In genomic region chr1:153665066-153665715, GRCm38 (mm10) we compare ENCODE assay signal across 8 mouse cellular contexts. TPM values are rescaled to one million over a fixed set of nuclear protein-coding genes. Genes with fewer than 3 reads are reported as not detected.
DNase-seq lines count a peak whose midpoint lies in the region; ATAC-seq lines count a peak whose summit lies in the region.

No protein-coding gene starts in this region.

- no peaks in the 10 kb centered on the region for H3K9me3 ChIP-seq in hindbrain, embryonic 12.5 days (replicated peaks)
- no peaks in the 10 kb centered on the region for H3K9me3 ChIP-seq in midbrain, embryonic 15.5 days

- ATAC-seq in hindbrain, embryonic 12.5 days (ENCODE audit: low FRiP score) = peak; percentile 79
- ATAC-seq in midbrain, embryonic 15.5 days (replicated peaks) = peak; percentile 75
- no peak for ATAC-seq in erythroblast, adult 5-6 weeks (replicated peaks; ENCODE audit: low FRiP score, poor library complexity, severe bottlenecking)

- peak overlapping the region; percentile 33; the same call in 1 of the 2 replicates for H3K9ac ChIP-seq in hindbrain, embryonic 12.5 days
- peak overlapping the region; percentile 32 for H3K9ac ChIP-seq in midbrain, embryonic 15.5 days

- peak overlapping the region; percentile 42 for H3K4me2 ChIP-seq in hindbrain, embryonic 12.5 days (replicated peaks)
- H3K4me2 ChIP-seq in midbrain, embryonic 15.5 days = peak overlapping the region; percentile 49

- H3K36me3 ChIP-seq in hindbrain, embryonic 12.5 days = no peaks in the 10 kb centered on the region
- no peaks in the 10 kb centered on the region for H3K36me3 ChIP-seq in midbrain, embryonic 15.5 days (replicated peaks)

- H3K27ac ChIP-seq in hindbrain, embryonic 12.5 days = peak overlapping the region; percentile 88
- peak overlapping the region; percentile 84 for H3K27ac ChIP-seq in midbrain, embryonic 15.5 days

- peaks cover 72% of the 10 kb centered on the region for H3K4me1 ChIP-seq in hindbrain, embryonic 12.5 days
- peaks cover 80% of the 10 kb centered on the region for H3K4me1 ChIP-seq in midbrain, embryonic 15.5 days

- H3K4me3 ChIP-seq in hindbrain, embryonic 12.5 days = peak overlapping the region; percentile 16
- peak overlapping the region; percentile 25 for H3K4me3 ChIP-seq in midbrain, embryonic 15.5 days

- WGBS in hindbrain, embryonic 12.5 days = 2% methylated on average over 10 of the region's 10 CpGs
- 3% methylated on average over 10 of the region's 10 CpGs for WGBS in midbrain, embryonic 15.5 days

- DNase-seq in kidney, postnatal 4 days = peak; percentile 49 to 62
- DNase-seq in kidney, postnatal 36 days = no peak
- DNase-seq in cerebellum, postnatal 36 days = peak; percentile 90
- no peak for DNase-seq in adrenal gland, postnatal 10 days
- no peak for DNase-seq in c-Kit-positive CD71-positive TER-119-positive erythroid progenitor cells, embryonic 14.5 days (ENCODE audit: low spot score)

- H3K27me3 ChIP-seq in hindbrain, embryonic 12.5 days = peaks cover 8% of the 10 kb centered on the region; the same call in 1 of the 2 replicates
- H3K27me3 ChIP-seq in midbrain, embryonic 15.5 days (replicated peaks) = no peaks in the 10 kb centered on the region

RNA-seq across cellular contexts. Expression of gene Rgs8, which starts 12.4 kb away (rescaled TPM):
- polyA plus RNA-seq in hindbrain, embryonic 12.5 days (2016; fragmentation: Nextera tagmentation; extraction: Ambion mirVana) = 18.3 and 18.6 TPM in 2 replicates
- polyA plus RNA-seq in midbrain, embryonic 15.5 days (2015; fragmentation: Nextera tagmentation; extraction: Ambion mirVana) = 42.0 and 46.9 TPM in 2 replicates
- total RNA-seq in erythroblast, adult 5-6 weeks (2015; ENCODE audit: low replicate concordance) = not detected in 2 replicates
- not detected in 2 replicates for total RNA-seq in erythroblast, adult 5-6 weeks (2017; ENCODE audit: low replicate concordance)
- under 1 TPM; 0.57 to 0.61 TPM for total RNA-seq in adrenal gland, postnatal 10 days (2021)

Comparison
In these comparisons a context has a peak if more than half of its experiments do, and no peak if none do; other contexts are left out.
1. DNase-seq: peak in kidney, postnatal 4 days (2 of 2) and cerebellum, postnatal 36 days (2 of 2); none in kidney, postnatal 36 days (0 of 2), adrenal gland, postnatal 10 days (single experiment) and c-Kit-positive CD71-positive TER-119-positive erythroid progenitor cells, embryonic 14.5 days (single experiment).